Mouse (Mus musculus): Measurements from ENCODE around the gene Alppl2. TPM values are rescaled to one million over a fixed set of nuclear protein-coding genes. Genes with fewer than 3 reads are reported as not detected.

The Alppl2 gene
- polyA plus RNA-seq (2012; rRNA removed): not detected in 2 replicates

DNA sequence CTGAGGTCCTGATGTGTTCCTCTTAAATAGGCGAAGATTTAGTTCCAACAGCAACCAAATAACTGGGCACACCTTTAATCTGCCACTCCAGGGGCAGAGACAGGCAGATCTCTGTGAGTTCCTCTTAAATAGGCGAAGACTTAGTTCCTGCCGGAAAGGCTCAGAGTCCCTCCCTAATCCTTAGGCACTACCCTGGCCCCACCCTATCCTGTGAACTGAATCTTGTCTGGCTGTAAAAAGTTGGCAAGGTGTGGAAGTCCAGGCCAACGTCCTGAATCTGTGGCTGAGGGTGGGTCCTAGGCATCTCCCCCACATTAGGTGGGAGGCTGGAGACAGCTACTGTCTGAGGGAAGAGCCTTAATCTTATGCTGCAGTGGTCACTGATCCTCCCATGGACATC is at the start of gene Alppl2:
Gene Alppl2, minus strand, starts transcription at position 101 of the 400 bp plus-strand sequence.
- DNase-seq (ENCODE audit: low spot score): no peak

DNA sequence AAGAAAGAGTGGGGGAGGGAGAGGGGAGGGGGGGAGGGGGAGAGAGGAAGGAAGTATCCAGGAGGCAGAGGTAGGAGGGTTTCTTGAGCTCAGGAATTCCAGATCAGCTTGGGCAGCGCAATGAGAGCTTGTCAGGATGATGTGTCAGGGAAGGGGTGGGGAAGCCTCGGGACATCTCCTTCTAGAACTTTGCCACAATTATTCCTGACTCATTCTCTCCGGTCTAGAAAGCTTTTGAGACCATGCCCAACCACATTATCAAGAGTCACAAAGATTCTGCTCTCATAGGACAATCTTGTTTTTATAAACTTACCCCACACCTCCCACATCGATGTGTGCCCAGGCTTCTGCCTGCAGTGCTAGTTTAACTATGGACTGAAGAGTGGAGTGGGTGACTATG is 42.1 kb upstream of the Alppl2 start:
- no peak for DNase-seq (ENCODE audit: low spot score)

- DNase-seq (ENCODE audit: low spot score): no peak
Observed at GRCm38 (mm10) chr1:87127206-87128030, 37.7 kb upstream of the Alppl2 start.

GRCm38 (mm10) chr1:87124673-87125072 is 34.9 kb upstream of the Alppl2 start, which contains the start of gene Akp3:
Akp3 (plus strand) TSS chr1:87124973.
- no peak for DNase-seq (ENCODE audit: low spot score)

GRCm38 (mm10) chr1:87114784-87115183 is 25.1 kb upstream of the Alppl2 start:
- no peak for DNase-seq (ENCODE audit: low spot score)

GRCm38 (mm10) chr1:87111719-87112354 is 22.1 kb upstream of the Alppl2 start:
- DNase-seq (ENCODE audit: low spot score): no peak

DNA sequence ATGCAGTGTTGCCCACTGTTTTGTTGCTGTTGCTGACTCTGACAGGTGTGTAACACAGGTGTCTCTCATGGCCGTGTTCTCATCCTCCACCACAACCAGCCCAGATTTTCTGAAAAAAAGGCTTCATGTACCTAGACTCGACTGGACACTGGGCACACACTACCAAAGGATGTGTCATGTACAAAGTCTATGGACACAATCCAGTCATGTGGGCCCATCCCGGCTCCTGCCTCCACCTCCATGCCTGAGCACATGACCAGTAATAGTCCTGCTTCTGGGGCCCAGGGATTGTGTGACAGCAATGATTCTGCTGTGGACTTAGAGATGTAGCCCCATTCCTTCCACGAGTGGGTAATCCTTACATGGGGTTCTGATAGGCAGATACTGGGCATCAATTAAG is 18.8 kb upstream of the Alppl2 start:
- DNase-seq (ENCODE audit: low spot score): no peak

DNA sequence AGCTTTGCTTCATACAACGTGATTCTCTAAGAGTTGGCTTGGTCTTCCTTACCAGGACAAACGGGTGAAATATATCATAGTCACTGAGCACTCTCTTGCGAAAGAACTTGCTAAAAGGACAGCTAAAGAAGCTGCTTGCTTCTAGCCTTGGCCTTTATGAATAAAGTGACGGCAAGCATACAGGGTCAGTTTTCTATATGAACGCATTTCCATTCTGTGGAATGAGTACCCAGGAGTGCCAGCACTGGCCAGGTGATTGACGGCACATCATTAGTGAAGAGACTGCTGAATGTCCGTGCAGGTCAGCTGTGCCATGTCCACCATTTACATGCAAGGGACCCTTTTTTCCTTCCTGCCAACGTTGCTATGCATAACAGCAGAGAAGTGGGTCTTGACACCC is 16.8 kb upstream of the Alppl2 start:
- no peak for DNase-seq (ENCODE audit: low spot score)

GRCm38 (mm10) chr1:87103936-87104335 is 14.2 kb upstream of the Alppl2 start:
- no peak for DNase-seq (ENCODE audit: low spot score)

DNA sequence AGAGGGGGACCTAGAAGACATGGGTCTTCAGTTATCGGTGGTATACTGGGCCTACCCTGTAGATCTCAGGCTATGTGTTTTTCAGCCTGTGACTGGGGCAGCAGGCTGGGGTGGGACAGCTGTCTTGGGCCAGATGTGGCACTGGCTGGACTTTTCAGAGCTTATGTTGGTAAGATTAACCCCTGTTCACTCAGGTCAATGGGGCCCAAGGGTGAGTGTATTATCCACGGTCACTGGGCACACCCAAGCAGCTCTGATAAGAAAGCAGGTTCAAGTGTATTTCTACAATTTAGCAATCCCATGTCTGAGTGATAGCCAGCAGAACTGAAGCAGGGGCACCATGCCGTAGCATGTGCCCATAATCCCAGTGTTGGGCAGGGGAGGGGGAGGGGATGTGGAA is 12.4 kb upstream of the Alppl2 start:
- no peak for DNase-seq (ENCODE audit: low spot score)

DNA sequence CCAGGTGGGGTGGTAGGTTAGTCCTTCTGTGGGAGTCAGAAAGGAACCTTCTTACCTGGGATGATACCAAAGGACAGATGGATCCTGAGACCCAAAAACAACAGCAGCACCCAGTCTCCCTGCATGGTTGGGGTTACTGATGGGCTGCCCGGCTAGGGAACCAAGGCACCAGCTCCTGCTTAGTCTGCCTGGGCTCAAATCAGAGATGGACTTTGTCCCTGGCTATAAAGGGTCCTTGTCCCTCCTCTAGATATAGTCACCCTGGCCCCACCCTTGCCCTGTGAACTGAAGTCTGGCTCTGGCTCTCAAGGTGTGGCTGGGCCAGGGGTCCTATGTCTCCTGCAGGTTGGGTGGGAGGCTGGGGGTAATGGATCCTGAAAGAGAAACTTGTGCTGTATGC is 11.7 kb upstream of the Alppl2 start, which contains the start of gene Alpi:
Gene Alpi, minus strand, starts transcription at position 196 of the 400 bp plus-strand sequence.
- no peak for DNase-seq (ENCODE audit: low spot score)

DNA sequence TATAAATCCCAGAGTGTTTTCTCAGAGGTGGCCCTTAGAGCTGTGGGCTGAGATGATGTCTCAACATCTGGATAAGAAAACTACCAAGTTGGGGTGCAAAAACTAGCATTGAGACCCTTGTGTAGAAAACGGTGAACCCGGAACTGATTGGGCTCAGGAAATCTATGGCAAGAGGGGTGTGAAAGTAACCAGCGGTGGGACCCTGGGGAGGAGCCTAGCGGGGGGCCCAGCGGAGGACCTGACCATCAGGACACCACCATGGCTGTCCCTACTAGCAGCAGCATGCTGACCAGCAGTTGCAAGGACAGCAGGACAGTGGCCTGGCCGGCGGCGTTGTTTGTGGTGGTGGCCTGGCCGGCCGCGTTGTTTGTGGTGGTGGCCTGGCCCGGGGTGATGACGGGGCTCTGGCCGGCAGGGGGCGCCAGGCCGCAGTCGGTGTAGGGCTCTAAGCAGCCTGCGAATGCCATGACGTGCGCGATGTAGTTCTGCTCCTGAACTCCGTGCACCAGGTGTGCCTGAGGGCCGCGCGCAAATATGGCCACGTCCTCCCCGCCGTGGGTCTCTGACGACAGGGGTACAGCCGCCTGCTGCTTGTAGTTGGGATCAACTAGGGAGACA is 8.7 kb upstream of the Alppl2 start:
- DNase-seq (ENCODE audit: low spot score): peak; percentile 45

DNA sequence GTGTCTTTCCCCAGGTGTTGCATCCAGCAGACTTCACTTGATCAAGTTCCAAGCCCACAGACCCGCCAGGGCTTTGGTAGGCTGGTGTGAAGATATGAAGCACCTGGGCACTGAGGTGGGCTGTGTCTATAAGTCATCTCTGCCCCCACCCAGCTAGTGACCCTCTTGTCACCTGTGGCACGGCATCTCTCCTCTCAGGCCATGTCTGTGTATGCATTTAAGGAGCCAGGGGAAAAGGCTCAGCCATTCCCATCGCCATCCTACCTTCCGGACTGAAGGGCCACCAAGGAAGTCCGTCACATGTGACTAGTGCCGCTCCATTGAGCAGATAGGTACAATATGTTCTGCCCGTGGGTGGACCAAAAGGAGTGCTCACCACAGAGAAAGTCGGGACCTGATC is 5.9 kb upstream of the Alppl2 start:
- no peak for DNase-seq (ENCODE audit: low spot score)

GRCm38 (mm10) chr1:87089251-87089650 is 477 bp downstream of the Alppl2 start:
- no peak for DNase-seq (ENCODE audit: low spot score)

DNA sequence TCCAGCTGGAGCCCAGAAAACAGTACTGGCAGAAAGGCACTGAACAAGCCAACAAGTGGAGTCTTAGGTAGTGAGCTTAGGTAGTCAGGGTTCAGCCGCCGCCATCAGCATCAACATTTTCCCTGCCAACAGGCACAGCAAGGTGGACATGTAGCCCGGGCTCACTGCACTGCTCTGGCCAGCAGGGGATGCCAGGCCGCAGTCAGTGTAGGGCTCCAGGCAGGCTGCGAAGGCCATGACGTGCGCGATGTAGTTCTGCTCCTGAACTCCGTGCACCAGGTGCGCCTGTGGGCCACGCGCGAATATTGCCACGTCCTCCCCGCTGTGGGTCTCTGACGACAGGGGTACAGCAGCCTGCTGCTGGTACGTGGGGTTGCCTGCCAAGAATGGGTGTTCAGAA is 2.8 kb downstream of the Alppl2 start:
- no peak for DNase-seq (ENCODE audit: low spot score)

- no peak for DNase-seq (ENCODE audit: low spot score)
Observed at GRCm38 (mm10) chr1:87086196-87086595, 3.5 kb downstream of the Alppl2 start.

DNA sequence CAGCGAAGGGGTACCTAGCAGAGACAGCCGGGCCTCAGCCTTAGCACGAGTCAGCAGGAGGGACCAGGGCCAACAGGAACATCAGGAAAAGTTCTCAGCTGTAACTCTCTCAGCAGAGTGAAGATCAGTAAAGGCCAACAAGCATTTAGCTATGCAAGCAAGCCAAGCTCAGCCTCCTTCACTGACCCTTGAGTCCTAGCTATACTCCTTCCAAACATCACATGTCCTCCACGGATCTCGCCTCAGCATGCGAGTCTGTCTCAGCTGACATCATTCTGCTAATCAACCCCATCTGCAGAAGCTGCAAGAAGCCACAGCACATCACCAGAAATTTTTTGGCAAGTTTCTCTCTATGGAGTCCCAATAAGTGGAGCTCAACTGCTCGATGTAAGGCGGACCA is 16.0 kb downstream of the Alppl2 start:
- DNase-seq (ENCODE audit: low spot score): no peak

DNA sequence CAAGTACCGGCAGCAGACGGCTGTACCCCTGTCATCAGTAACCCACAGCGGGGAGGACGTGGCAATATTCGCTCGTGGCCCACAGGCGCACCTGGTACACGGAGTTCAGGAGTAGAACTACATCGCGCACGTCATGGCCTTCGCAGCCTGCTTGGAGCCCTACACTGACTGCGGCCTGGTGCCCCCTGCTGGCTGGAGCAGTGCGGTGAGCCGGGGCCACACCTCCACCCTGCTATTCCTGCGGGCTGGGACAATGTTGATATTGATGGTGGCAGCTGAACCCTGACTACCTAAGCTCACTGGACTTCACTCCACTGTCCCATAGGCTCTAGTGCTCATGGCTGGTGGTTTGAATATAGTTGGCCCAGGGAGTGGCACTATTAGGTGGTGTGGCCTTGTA is 19.0 kb downstream of the Alppl2 start:
- no peak for DNase-seq (ENCODE audit: low spot score)

GRCm38 (mm10) chr1:87060913-87061312 is 28.8 kb downstream of the Alppl2 start:
- no peak for DNase-seq (ENCODE audit: low spot score)

- DNase-seq (ENCODE audit: low spot score): no peak
Observed at GRCm38 (mm10) chr1:87059042-87059665, 30.6 kb downstream of the Alppl2 start.

GRCm38 (mm10) chr1:87057075-87057474 is 32.7 kb downstream of the Alppl2 start:
- no peak for DNase-seq (ENCODE audit: low spot score)

DNA sequence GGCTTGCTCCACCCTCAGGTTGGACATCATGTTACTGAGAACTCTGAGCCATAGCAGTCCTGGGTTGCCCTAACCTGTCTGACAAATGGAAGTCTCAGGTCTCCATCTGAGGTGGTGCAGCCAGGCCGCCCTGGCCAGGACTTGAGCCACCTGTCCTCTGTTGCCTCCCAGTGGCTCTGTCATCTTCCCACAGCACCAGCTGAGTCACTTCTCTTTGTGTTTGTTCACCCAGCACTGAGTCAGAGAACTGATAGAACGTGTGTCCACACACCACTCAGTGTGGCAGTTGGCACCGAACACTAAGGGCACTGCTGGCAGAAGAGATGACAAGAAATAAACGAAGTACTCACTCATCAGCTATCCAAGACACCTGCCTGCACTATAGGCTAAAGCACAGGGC is 38.4 kb downstream of the Alppl2 start:
- DNase-seq (ENCODE audit: low spot score): no peak

All from urinary bladder, adult 2 months (tissue).